Mouse (Mus musculus): ENCODE measurements around the gene Nsmce4a. TPM values are rescaled to one million over a fixed set of nuclear protein-coding genes. Genes with fewer than 3 reads are reported as not detected.
A peak's percentile ranks its signal among the peaks of the same experiment; 100 is the strongest.
"Not testable (repeated sequence)": the region's sequence is repeated elsewhere in the genome, so short reads cannot be mapped to it uniquely, and the experiment has no call there.

Nsmce4a gene
- total RNA-seq (2021), result 10 to 100 TPM; 34.4 to 36.9 TPM
- long read RNA-seq, transcript Nsmce4a-202 (11 exons, 1,435 nt), result major isoform, 33 of 34 reads
- long read RNA-seq, partial matches to known transcripts, result 0 of 34 reads
- long read RNA-seq, other reads (novel, unspliced or antisense), result 1 of 34 reads

DNA sequence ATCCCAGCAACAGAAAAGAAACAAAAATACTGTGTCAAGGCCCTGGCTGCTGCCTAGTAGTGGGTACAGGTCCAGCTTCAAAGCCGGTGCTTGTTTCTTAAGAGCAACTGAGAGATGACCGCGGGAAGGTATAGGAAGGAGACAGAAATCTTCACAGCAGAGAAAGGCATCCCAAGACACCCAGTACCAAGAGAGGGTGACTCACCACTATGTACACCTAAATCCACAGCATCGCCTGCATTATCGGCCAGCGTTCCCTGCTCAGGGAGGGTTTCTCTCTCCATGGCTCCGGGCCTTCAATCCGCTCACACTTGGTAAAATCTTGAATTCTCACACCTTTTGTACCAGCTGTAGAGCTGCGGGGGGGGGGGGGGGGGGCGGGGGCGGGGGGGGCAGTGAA lies at the start of gene Nsmce4a:
Nsmce4a (minus strand) TSS at position 298 of the 400 bp plus-strand sequence.
- DNase-seq (ENCODE audit: low spot score in 2 of 2), result no peak

DNA sequence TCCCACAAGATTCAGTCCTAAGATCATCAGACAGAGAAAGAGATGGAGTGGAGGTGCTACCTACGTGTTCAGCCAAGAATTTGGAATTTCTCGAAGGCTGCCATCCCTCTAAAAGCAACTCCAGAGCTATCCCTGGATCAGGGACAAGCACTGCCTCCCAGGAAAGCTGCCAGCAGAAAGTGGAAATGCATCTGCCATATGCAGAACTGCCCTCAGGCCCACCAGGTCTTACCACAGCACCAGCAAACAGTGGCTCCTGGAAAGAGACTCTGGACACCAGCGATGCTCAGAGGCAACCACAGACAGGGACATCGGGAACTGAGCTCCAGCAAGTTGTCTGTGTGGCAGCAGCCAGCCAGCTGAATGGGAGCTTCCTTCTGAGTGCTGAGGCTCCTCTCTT lies 49.4 kb upstream of the Nsmce4a start:
- no peak for DNase-seq (ENCODE audit: low spot score in 2 of 2)

DNA sequence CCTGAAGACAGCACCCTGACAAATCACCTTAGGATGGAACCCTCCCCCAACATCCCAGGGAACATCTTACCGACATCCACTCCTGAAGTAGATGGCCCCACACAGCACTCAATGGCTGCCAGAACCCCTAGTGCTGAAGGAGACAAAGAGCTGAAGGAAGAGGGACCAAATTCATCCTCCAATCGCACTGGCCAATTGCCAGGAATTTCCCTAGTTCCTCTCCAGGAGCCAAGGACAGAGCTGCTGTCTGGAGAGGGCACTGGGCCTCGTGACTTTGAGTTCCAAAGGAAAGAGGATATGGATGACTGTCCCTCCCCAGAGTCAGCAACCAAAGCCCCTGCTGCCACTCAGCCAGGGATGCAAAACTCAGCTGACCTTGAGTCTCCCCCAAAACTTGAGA lies 49.0 kb upstream of the Nsmce4a start:
- no peak for DNase-seq (ENCODE audit: low spot score in 2 of 2)

DNA sequence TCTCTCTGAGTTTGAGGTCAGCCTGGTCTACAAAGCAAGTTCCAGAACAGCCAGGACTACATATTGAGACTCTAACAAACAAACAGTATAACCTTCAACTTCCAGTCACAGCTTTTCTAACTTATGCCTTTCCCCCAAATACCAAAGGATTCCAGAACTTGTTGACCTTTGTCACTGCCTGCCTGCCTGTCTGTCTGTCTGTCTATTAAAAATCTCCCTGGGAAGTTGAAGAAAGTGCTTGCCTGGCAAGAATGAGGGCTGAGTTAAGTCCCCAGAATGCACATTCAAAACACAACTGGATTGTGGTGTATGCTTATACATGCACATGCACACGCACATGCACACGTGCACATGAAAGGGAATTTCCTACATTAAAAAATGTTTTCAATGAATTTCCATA lies 48.1 kb upstream of the Nsmce4a start:
- DNase-seq (ENCODE audit: low spot score in 2 of 2), result no peak

DNA sequence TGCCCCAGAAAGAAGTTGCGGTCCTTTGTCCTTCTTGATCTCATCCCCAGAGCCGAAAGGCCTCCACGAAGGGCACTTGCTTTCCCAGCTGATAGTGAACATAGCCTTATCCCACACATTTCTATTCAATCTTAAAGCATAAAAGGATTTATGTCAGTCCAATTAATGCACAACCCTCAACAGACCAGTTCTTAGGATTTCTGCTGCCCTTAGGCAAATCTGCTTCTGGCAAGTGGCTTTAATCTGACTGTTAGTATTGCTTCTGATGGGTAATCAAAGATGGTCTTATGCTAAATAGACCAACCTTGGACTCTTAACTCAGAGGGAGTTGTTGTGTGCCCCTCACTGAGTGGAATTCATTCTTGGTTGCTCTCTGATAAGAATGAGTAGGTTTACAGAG lies 44.7 kb upstream of the Nsmce4a start:
- no peak for DNase-seq (ENCODE audit: low spot score in 2 of 2)

DNA sequence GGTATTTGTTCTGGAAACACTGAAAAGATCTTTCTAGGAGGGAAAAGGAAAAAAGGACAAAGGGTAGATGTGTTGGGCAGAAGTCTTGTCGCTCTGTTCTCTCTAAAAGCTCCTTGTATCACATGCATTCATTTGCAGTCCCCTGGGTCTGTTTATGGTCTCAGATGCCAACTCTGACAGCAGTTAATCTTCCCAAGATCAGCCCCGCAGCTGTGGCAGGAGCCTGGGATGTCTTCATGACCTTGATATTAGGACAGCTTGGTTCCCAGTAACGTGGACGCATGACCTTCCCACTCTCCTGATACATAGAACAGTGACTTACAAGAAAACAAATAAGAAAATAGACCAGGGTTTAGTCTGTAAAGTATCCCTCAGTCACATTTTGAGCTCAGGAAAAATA lies 41.1 kb upstream of the Nsmce4a start:
- DNase-seq (ENCODE audit: low spot score in 2 of 2), result no peak

DNA sequence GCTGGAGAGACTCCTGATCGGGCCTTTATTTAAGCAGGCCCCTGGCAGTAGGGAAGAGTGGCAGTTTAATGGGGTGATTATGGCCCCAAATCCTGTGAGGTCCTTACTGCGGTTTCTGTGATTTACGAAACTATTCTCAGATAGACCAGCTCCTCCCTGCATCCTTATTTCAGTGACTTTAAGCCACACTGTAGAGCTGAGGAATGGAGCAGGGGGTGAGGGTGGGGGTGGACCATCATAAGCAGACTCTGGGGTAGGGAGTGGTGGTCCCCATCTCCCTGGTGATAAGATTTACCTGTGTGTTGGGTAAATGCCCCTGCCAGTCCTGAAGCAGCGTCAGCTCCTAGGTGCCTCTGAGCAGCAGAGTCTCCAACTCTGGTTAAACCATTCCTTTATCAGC lies 34.0 kb upstream of the Nsmce4a start:
- DNase-seq (ENCODE audit: low spot score in 2 of 2), result no peak

DNA sequence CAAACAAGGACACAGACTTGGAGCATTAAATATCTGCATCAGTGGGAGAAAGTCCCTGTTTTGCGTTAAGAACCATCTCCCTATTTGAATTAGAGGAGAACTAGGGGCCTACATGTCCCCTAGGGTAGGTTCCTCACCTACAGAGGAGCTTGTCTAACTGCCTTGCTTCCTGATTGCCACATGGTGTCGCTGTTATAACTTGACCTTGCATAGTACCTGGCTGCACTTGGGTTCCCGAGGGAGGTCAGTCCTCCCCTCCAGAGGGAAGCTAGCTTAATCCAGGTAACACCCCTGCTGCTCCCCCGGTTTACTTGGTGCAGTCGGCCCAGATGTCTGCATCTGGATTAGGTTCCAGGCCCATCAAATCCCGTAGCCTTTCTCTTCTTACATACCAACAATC lies 32.2 kb upstream of the Nsmce4a start:
- DNase-seq (ENCODE audit: low spot score in 2 of 2), result no peak

DNA sequence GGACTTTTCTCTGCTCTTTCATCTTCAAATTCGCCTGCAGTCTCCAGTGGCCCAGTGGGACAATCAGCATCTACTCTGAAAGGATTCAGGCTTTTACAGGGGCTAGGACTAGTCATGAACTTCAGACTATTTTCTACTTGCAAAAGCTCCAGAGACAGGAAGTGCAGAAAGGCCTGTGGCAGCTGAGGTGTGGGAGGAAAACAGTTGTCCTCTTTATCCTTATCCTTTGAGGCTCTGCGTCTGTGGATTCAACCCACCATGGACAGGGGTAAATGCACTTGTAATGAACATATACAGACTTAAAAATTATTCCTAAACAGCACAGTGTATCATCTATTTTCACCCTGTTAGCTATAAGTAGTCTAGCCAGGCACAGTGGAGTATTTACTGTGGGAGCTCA lies 31.5 kb upstream of the Nsmce4a start:
- no peak for DNase-seq (ENCODE audit: low spot score in 2 of 2)

DNA sequence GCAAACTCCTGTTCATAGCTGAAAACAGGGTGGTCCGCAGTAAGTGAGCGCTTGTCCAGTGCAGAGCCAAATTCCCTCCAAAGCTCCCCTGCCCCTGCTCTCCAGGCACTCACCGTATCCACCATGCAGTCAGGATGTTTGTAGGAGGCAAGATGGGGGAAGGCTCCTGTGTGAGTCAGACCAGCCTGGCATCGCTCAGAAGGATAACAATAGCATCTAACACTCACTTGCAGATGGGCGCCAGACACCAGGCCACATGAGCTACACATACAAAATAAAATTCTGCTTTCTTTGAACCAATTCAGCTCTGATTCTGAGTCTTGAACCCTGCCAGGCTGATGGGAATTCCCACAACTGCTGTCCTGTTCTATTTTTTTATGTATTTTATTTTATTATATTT lies 30.6 kb upstream of the Nsmce4a start:
- peak in 1 of 2 experiments; percentile 25 for DNase-seq (ENCODE audit: low spot score in 2 of 2)

DNA sequence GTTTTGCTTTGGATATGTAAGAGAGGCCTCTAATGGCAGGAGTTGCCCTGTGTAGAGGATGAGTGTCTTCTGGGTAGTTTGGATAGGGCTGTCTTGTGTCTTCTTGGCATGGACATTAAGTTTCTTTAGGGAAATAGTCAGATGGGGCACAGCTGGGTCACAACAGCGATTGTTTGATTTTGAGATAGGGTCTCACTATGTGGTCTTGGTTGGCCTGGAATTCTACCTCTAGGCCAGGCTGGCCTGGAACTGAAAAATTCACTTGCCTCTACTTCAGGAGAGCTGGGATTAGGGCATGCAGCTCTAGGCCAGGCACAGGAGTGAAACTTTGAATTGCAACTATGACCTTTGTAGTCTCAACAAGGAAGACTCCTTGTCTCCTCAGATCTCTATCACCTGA lies 29.9 kb upstream of the Nsmce4a start:
- no peak for DNase-seq (ENCODE audit: low spot score in 2 of 2)

DNA sequence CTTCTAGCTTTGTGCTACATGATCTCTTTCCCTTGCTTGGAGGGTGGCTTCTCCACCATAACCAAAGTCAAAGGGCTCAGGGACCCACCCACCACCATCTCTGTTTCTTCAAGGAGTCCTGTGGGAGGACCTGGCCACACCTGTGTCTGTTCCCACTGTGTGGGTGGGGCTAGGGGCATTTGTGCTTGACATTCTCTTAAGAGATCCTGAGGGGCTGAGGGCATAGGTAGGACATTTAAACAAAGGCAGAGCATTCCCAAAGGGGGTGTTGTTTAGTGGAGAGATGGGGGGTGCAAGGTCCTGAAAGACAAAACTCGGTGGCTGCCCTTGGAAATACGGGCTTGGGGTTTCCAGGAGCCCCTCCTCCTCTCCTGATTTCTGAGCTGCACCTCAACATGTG lies 27.6 kb upstream of the Nsmce4a start:
- no peak for DNase-seq (ENCODE audit: low spot score in 2 of 2)

DNA sequence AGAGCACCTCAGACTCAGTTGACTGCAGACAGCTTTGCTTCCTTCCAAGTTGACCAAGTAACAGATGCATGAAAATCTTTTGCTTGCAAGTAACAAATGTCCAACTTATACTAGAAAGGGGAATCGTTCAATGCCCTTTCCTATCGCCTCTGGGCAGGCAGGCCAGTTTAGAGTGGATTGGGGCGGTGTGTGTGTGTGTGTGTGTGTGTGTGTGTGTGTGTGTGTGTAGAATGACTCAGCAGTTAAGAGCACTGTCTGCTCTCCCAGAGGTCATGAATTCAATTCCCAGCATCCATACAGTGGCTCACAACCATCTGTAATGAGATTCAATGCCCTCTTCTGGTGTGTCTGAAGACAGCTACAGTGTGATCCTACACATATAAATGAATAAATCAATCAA lies 27.2 kb upstream of the Nsmce4a start:
- no peak for DNase-seq (ENCODE audit: low spot score in 2 of 2)

DNA sequence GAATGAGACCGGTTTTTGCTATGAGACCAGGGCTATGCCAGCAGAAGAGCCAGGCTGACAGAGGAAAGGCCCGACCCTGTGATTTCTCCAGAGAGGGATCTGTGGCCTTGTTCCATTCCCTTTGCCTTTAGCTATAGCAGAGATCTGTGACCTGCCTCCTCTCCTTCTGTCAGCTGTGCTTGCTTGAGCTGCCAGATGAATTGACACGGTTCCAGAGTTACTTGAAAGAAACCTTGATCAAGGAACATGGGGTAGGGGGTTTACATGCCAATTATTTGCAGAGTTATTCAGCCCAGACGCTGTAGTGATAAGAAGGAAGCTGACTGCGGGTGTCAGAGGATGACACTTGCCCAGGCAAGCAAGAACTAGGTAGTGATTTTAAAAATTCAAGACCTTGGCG lies 24.6 kb upstream of the Nsmce4a start:
- no peak for DNase-seq (ENCODE audit: low spot score in 2 of 2)

DNA sequence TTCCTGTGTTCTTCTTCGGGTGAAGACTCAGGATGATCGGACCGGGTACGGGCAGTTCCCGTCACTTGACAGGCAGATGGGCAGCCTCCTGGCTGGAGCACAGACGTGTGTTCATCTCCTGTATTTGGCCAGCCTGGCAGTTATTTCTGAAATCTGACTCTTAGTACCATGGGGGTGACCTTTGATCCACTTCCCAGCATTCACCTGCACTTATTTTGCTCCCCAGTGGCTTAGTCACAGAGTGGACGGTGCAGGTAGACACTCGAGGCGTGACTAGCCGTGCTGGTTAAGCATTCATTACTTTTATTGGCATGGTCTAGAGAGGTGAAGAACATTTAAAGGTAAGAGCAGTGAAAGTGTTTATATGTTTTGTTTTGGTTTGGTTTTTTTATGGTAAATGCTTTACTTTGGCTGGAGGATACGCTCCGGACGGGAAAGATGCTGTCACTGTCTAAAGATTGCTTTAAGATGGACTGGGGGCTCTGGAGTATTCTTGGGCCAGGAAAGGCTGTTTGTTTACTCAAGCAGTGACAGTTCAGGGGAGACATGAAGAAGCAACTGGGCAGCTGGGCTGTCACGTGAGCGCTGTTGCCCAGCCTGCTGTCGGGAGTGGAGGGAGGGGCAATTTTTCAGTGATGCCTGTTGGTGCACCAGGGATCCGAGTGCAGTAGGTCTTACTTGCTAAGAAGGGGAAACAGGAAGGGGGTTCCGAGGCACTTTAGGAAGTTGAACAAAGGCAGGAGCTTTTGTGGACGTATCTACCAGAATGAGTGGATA lies 23.3 kb upstream of the Nsmce4a start:
- DNase-seq (ENCODE audit: low spot score in 2 of 2), result not testable (repeated sequence)

DNA sequence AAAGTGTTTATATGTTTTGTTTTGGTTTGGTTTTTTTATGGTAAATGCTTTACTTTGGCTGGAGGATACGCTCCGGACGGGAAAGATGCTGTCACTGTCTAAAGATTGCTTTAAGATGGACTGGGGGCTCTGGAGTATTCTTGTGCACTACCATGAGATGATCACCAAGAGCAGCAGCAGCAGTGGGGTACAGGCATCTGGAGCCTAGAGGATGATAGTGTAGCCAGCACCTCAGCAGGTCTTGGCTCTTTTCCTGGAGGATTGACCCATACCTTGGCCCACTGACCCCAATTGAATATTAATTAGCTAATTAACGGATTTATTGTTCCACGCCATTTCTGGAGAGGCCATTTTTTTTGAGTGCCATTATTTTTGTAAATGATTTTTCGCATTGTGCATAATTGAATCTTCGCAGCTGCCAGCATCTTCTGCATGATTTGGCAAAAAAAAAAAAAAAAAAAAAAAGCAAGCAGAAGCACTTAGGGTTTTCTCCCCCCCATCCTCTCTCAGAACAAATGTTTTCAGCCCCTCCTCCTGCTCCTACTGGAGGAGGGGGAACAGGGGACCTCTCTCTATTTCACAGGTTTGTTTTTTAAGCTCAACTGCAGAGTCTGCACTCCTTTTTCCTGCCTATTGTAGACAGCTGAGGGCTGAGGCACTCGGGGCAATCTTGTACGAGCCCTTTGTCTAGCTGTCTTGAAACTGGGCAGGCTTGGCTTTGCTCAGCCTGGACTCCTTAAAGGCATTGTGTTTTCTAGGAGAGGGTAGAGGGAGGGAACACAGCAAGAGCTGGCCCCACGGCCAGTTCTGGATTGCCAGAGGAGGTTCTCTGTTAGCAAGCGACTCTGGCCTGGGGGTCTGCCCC lies 20.7 kb upstream of the Nsmce4a start:
- DNase-seq (ENCODE audit: low spot score in 2 of 2), result not testable (repeated sequence)

DNA sequence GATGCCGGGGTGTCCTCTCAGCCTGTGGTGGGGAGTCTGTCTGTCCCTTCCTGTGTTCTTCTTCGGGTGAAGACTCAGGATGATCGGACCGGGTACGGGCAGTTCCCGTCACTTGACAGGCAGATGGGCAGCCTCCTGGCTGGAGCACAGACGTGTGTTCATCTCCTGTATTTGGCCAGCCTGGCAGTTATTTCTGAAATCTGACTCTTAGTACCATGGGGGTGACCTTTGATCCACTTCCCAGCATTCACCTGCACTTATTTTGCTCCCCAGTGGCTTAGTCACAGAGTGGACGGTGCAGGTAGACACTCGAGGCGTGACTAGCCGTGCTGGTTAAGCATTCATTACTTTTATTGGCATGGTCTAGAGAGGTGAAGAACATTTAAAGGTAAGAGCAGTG lies 20.1 kb upstream of the Nsmce4a start:
- not testable (repeated sequence) for DNase-seq (ENCODE audit: low spot score in 2 of 2)

DNA sequence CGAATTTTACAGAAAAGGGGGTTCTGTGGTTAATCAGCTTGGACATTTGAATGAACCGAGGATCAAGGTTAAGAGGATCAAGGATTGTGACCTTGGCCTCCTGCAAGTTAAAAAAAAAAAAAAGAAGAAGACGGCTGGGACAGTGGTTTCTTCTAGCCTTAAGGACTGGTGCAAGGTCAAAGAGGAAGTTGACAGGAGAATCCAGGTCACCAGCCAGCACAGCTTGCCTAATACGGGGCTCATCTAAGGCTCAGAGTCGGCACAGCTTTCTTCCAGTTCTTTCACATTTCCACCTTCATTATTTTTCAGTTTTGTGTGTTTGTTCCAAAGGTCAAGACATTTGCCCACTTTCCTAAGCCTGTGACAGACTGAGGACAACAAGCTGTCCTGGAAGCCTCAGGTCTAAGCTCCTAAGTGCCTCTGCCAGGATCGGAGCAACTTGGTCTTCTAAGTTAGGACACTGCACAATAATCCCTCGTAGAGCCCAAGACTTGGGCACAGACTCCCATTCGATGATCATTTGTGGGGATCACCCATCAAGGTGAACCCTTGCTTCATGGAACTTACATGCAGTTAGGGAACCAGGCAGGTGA lies 18.0 kb upstream of the Nsmce4a start:
- DNase-seq (ENCODE audit: low spot score in 2 of 2), result no peak

DNA sequence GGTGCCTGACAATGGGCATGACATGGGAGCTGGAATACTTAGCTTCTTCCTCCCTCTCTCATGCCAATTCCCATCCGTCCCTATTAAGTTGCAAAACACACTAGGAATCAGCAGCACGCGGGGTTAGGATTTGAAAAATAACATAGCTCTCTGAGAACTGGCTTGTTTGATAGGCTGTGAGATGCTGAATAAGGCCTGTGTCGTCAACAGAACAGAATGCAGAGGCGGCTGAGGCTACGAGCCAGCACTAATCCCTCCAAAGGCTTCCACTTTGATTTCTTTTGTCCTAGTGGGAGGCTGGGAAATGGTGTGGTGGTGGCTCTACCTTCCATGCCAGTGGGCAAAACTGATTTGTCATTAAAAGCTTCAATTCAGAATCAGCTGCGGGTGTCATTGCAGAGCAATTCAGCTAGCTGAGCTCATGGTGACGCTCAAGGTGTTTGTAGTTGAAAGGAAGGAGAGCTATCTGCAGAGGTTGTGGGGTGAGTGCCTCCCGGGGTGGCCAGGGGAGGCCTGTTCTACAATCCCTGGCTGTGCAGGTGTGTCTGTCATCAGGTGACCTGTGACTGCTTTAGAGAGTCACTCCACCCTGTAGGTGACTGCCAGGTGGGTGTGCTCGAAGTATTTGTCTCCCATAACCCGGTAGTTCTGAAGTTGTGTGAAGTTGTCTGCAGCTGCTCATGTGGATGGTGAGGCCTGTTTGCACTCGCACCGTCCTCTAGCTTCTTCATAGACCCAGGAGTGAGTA lies 17.3 kb upstream of the Nsmce4a start:
- peak in 1 of 2 experiments; percentile 29 for DNase-seq (ENCODE audit: low spot score in 2 of 2)

DNA sequence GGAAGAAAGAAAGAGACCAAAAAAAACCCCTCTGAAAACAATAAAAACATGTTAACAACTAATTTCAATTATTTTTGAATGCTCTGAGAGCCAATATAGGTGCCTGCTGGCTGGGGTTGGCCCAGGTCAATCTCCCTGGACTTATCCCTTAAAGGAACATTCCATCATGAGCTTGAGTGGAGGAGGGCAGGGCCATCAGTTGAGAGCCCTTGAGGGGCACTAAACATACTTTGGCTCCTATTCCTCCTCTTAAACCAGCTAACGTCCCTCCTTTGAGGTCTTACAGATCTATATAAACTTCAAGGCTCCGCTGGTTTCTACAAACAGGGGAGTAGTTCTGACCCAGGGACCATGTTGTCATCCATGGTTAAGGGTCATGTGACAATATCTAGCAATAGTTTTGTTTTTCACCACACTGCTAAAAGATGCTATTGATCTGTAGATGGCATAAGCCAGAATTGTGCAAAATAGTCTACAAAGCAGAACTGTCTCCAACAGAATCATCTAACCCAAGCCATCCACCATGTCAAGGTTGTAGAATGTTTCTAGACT lies 13.7 kb upstream of the Nsmce4a start:
- DNase-seq (ENCODE audit: low spot score in 2 of 2), result no peak

DNA sequence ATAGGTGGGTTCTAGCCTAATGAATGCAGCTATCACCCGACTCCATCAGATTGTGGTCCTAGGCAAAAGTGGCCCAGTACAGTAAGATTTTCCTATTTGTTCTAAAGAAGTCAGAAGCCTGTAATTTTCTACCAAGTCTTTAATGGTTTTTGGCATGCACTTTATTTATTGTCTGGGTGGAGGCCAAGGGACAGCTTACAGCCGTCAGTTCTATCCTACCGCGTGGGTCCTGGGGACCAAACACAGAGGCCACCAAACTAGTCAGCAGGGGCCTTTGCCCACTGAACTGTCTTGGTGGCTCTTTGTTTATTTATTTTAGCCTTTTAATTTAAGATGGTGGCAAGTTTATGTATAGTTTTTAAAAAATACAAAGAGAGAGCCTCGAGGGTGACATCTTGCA lies 5.7 kb upstream of the Nsmce4a start:
- no peak for DNase-seq (ENCODE audit: low spot score in 2 of 2)

Measured in layer of hippocampus, postnatal 10 days (tissue).